In genomic region chr8:9348523-9349135, GRCm38 (mm10) we compare ENCODE assay signal across 7 mouse cellular contexts.
DNase-seq lines count a peak whose midpoint lies in the region; ATAC-seq and TF ChIP-seq lines count a peak whose summit lies in the region.

No protein-coding gene starts in this region.

- peaks cover 6% of the 10 kb centered on the region; the same call in 1 of the 2 replicates for H3K4me1 ChIP-seq in cerebellum, adult 2 months (ENCODE audit: control insufficient read depth, insufficient read depth, low read length)

- TF ChIP-seq POLR2A in cerebellum, adult 2 months (IDR thresholded peaks at IDR 0.05; ENCODE audit: borderline replicate concordance, insufficient read depth, low read length): no peak

- intact Hi-C loops in left cerebral cortex, postnatal 14 days (cut with DNase I): loop anchor here (5.0 kb wide), 2 partner anchors 116 to 424 kb away; partner anchors contain the start of gene Fam155a
- intact Hi-C loops in left cerebral cortex, postnatal 25 days (cut with DNase I): loop anchor here (5.0 kb wide), 1 partner anchor 116 kb away; no protein-coding TSS in a partner anchor

- no peaks in the 10 kb centered on the region for H3K27me3 ChIP-seq in cerebellum, adult 2 months (ENCODE audit: control insufficient read depth, insufficient read depth, low read length)

- DNase-seq in left cerebral cortex, postnatal 14 days (ENCODE audit: low spot score in 2 of 2): peak; percentile 28 to 41
- no peak for DNase-seq in left cerebral cortex, postnatal 25 days (ENCODE audit: low spot score in 2 of 2)
- DNase-seq in WW6 (ENCODE audit: low read depth, low spot score): peak; percentile 26
- peak; percentile 58 to 68 for DNase-seq in cerebellum, adult 2 months
- peak; percentile 42 for DNase-seq in lung, postnatal 36 days
- DNase-seq in thymus, postnatal 25 days: peak; percentile 9

- peak; percentile 80 to 88; a peak in 3 of 4 replicates for ATAC-seq in hematopoietic stem cell, adult 5-6 weeks (replicated peaks in 1 of 2; ENCODE audit: insufficient read depth in 1 of 2, low FRiP score in 2 of 2, low TSS enrichment in 1 of 2, low read depth in 1 of 2, poor library complexity in 2 of 2, severe bottlenecking in 2 of 2)

- H3K27ac ChIP-seq in cerebellum, adult 2 months (ENCODE audit: insufficient read depth, low read length): no peak overlapping the region

- WGBS in cerebellum, adult 2 months: 54% methylated on average over 7 of the region's 7 CpGs

- peak; percentile 73 for TF ChIP-seq CTCF in cerebellum, adult 2 months (IDR thresholded peaks at IDR 0.05; ENCODE audit: borderline replicate concordance, insufficient read depth, low read depth, low read length)

- H3K4me3 ChIP-seq in cerebellum, adult 2 months (replicated peaks; ENCODE audit: insufficient read depth, low read depth, low read length): no peak overlapping the region

Comparison
In these comparisons a context has a peak if more than half of its experiments do, and no peak if none do; other contexts are left out.
1. DNase-seq: peak in left cerebral cortex, postnatal 14 days (2 of 2), WW6 (single experiment), cerebellum, adult 2 months (2 of 2), lung, postnatal 36 days (single experiment) and thymus, postnatal 25 days (single experiment); none in left cerebral cortex, postnatal 25 days (0 of 2).